ENCODE assay signal across 40 mouse cellular contexts in the genomic region with DNA sequence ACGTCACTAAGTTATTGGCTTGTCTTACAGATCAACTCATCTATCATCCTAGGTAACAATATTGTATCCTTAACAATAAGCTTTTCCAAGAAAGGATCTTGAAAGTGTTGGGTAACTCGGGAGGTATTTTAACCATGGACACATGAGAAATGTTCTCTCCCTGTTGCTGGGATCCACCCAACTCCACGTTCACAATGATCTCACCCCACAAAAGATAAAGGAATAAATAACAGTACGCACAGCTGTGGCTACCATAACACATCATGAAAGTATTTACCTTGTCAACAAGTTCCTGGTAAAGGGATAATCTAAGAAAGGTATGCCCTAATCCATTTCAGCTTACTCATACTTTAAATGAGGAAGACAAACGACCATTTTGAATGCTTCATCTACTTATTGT. TPM values are rescaled to one million over a fixed set of nuclear protein-coding genes. Genes with fewer than 3 reads are reported as not detected.
"Had no signal": no experiment of that assay in that cellular context is flagged by ENCODE, and none has a peak within 500 bp of the region (broad histone marks: within the 10 kb centered on the region; RNA-seq: fewer than 3 reads in every experiment).

No protein-coding gene starts in this region.

- ATAC-seq: hindbrain, postnatal 0 days; liver, embryonic 12.5 days had no signal

- H3K4me3 ChIP-seq: gastrocnemius, adult 2 months; heart, adult 2 months; heart, embryonic 13.5 days; heart, embryonic 15.5 days; hindbrain, embryonic 13.5 days; hindbrain, embryonic 15.5 days; kidney, embryonic 15.5 days; limb, embryonic 13.5 days; limb, embryonic 15.5 days; liver, embryonic 12.5 days had no signal

- H3K4me2 ChIP-seq: heart, embryonic 11.5 days; heart, embryonic 13.5 days; heart, embryonic 15.5 days; hindbrain, embryonic 13.5 days; hindbrain, embryonic 15.5 days; kidney, embryonic 15.5 days; limb, embryonic 13.5 days; limb, embryonic 15.5 days; liver, embryonic 12.5 days had no signal

- H3K9ac ChIP-seq: heart, embryonic 13.5 days; heart, embryonic 15.5 days; hindbrain, embryonic 13.5 days; hindbrain, embryonic 15.5 days; kidney, embryonic 15.5 days; limb, embryonic 13.5 days; limb, embryonic 15.5 days; liver, embryonic 12.5 days; liver, embryonic 14.5 days had no signal

- H3K36me3 ChIP-seq: heart, embryonic 13.5 days; heart, embryonic 15.5 days; hindbrain, embryonic 13.5 days; hindbrain, embryonic 15.5 days; kidney, embryonic 15.5 days; limb, embryonic 13.5 days; limb, embryonic 15.5 days; liver, embryonic 12.5 days had no signal

- DNase-seq: gastrocnemius, adult 2 months; gastrocnemius, postnatal 14 days; gastrocnemius, postnatal 36 days; heart, adult 11 months; heart, adult 2 months; heart, postnatal 14 days; heart, postnatal 36 days; kidney, adult 11 months; kidney, adult 2 months; kidney, adult 9 months; kidney, postnatal 14 days; kidney, postnatal 36 days; layer of hippocampus, postnatal 36 days; left cerebral cortex, postnatal 4 days had no signal

- H3K9me3 ChIP-seq: heart, embryonic 13.5 days; heart, embryonic 15.5 days; hindbrain, embryonic 13.5 days; hindbrain, embryonic 15.5 days; kidney, embryonic 15.5 days; limb, embryonic 13.5 days; limb, embryonic 15.5 days; liver, embryonic 12.5 days had no signal

- H3K4me1 ChIP-seq: heart, embryonic 13.5 days; heart, embryonic 15.5 days; hindbrain, embryonic 13.5 days; hindbrain, embryonic 15.5 days; kidney, embryonic 15.5 days; limb, embryonic 13.5 days; limb, embryonic 15.5 days; liver, embryonic 12.5 days had no signal

- H3K27ac ChIP-seq: gastrocnemius, adult 2 months; heart, adult 2 months; heart, embryonic 13.5 days; heart, embryonic 15.5 days; hindbrain, embryonic 13.5 days; hindbrain, embryonic 15.5 days; hindbrain, postnatal 0 days; kidney, embryonic 15.5 days; kidney, postnatal 0 days; limb, embryonic 13.5 days; limb, embryonic 15.5 days; liver, embryonic 12.5 days; liver, embryonic 14.5 days had no signal

- H3K27me3 ChIP-seq: heart, embryonic 13.5 days; heart, embryonic 15.5 days; hindbrain, embryonic 13.5 days; hindbrain, embryonic 15.5 days; kidney, embryonic 15.5 days; limb, embryonic 13.5 days; limb, embryonic 15.5 days; liver, embryonic 12.5 days had no signal

RNA-seq across cellular contexts. Expression of a gene that starts 21.0 kb away (rescaled TPM):
- total RNA-seq: gastrocnemius, adult 2 months; gastrocnemius, postnatal 14 days; gastrocnemius, postnatal 36 days; heart, adult 2 months; heart, postnatal 14 days; heart, postnatal 36 days; hematopoietic stem cell, adult 5-6 weeks; hindbrain, postnatal 0 days; layer of hippocampus, adult 18-20 months; layer of hippocampus, adult 8-10 months; layer of hippocampus, postnatal 36 days; left cerebral cortex, adult 18-20 months; left cerebral cortex, adult 8-10 months; left cerebral cortex, postnatal 25 days had no signal
- polyA plus RNA-seq: gonadal fat pad, adult 2 months; heart, adult 2 months; heart, embryonic 11.5 days; heart, embryonic 15.5 days; heart, postnatal 0 days; hindbrain, embryonic 13.5 days; hindbrain, embryonic 15.5 days; intestine, embryonic 14.5 days; kidney, adult 2 months; large intestine, adult 2 months; limb, embryonic 11.5 days; limb, embryonic 13.5 days; limb, embryonic 15.5 days had no signal

RNA-seq across cellular contexts. Expression of a gene that starts 58.8 kb away (rescaled TPM):
- total RNA-seq: gastrocnemius, adult 2 months; gastrocnemius, postnatal 14 days; gastrocnemius, postnatal 36 days; hindbrain, postnatal 0 days; layer of hippocampus, adult 18-20 months; layer of hippocampus, adult 8-10 months; layer of hippocampus, postnatal 14 days; layer of hippocampus, postnatal 36 days; left cerebral cortex, postnatal 10 days; left cerebral cortex, postnatal 4 days had no signal
- polyA plus RNA-seq: heart, embryonic 11.5 days; heart, embryonic 13.5 days; hindbrain, embryonic 11.5 days; hindbrain, embryonic 13.5 days; hindbrain, embryonic 15.5 days; hindbrain, postnatal 0 days; intestine, embryonic 14.5 days; kidney, embryonic 15.5 days; limb, embryonic 11.5 days; limb, embryonic 13.5 days had no signal
